Mouse (Mus musculus): Measurements from ENCODE around the gene Trim67. TPM values are rescaled to one million over a fixed set of nuclear protein-coding genes. Genes with fewer than 3 reads are reported as not detected.

Gene Trim67
- total RNA-seq, 1 experiment from 2014 or later, result 5.4 TPM

- DNase-seq, result peak; percentile 50
These were observed 40.7 kb downstream of the Trim67 start for GRCm38 (mm10) chr8:124833430-124834205.

- DNase-seq, result no peak
These were observed 43.0 kb downstream of the Trim67 start for GRCm38 (mm10) chr8:124835848-124836247.

- DNase-seq, result no peak
These were observed 43.4 kb downstream of the Trim67 start for GRCm38 (mm10) chr8:124836273-124836672.

- no peak for DNase-seq
These were observed 44.0 kb downstream of the Trim67 start for GRCm38 (mm10) chr8:124836907-124837306.

- DNase-seq, result no peak
These were observed 45.1 kb downstream of the Trim67 start for GRCm38 (mm10) chr8:124837956-124838355.

GRCm38 (mm10) chr8:124839371-124839770 is 46.5 kb downstream of the Trim67 start:
- DNase-seq, result no peak

GRCm38 (mm10) chr8:124840900-124841299 is 48.0 kb downstream of the Trim67 start:
- DNase-seq, result peak; percentile 62

GRCm38 (mm10) chr8:124841775-124842174 is 48.9 kb downstream of the Trim67 start:
- DNase-seq, result no peak

GRCm38 (mm10) chr8:124842929-124843328 is 50.0 kb downstream of the Trim67 start:
- peak; percentile 68 for DNase-seq

GRCm38 (mm10) chr8:124845131-124845530 is 52.2 kb downstream of the Trim67 start:
- DNase-seq, result no peak

- DNase-seq, result no peak
These were observed 52.7 kb downstream of the Trim67 start for GRCm38 (mm10) chr8:124845573-124845972.

GRCm38 (mm10) chr8:124853511-124853910 is 60.6 kb downstream of the Trim67 start:
- DNase-seq, result no peak

- DNase-seq, result peak; percentile 49
These were observed 66.6 kb downstream of the Trim67 start for GRCm38 (mm10) chr8:124859466-124859865.

- no peak for DNase-seq
These were observed 67.3 kb downstream of the Trim67 start for GRCm38 (mm10) chr8:124860188-124860587.

- DNase-seq, result peak; percentile 97
These were observed 69.7 kb downstream of the Trim67 start, which contains the start of the genes Gnpat and 2810004N23Rik for GRCm38 (mm10) chr8:124862321-124863162. TSS of gene Gnpat (plus strand) at chr8:124863033. TSS of gene 2810004N23Rik (minus strand) at chr8:124863120.

- DNase-seq, result no peak
These were observed 70.3 kb downstream of the Trim67 start for GRCm38 (mm10) chr8:124863163-124863677.

- DNase-seq, result no peak
These were observed 70.8 kb downstream of the Trim67 start for GRCm38 (mm10) chr8:124863729-124864128.

GRCm38 (mm10) chr8:124866669-124867068 is 73.8 kb downstream of the Trim67 start:
- DNase-seq, result no peak

- DNase-seq, result peak; percentile 63
These were observed 74.2 kb downstream of the Trim67 start for GRCm38 (mm10) chr8:124867126-124867525.

- peak; percentile 29 for DNase-seq
These were observed 76.8 kb downstream of the Trim67 start for GRCm38 (mm10) chr8:124869708-124870107.

GRCm38 (mm10) chr8:124871474-124871873 is 78.6 kb downstream of the Trim67 start:
- DNase-seq, result no peak

- DNase-seq, result no peak
These were observed 79.2 kb downstream of the Trim67 start for GRCm38 (mm10) chr8:124872081-124872480.

- no peak for DNase-seq
These were observed 79.8 kb downstream of the Trim67 start for GRCm38 (mm10) chr8:124872690-124873089.

All from adrenal gland, postnatal 14 days (tissue).